Mouse (Mus musculus) liver, embryonic 15.5 days (tissue): ENCODE results near the gene Col9a2. TPM values are rescaled to one million over a fixed set of nuclear protein-coding genes. Genes with fewer than 3 reads are reported as not detected.

Source experiments
- ATAC-seq: fragments of 200-750 bp; cut with Nextera tagmentation; 2 replicates; pipeline ENCODE4 v1.8.0; 2017; ENCODE audit warnings: moderate number of reproducible peaks, mild to moderate bottlenecking, moderate library complexity; ENCODE audit not compliant: insufficient read depth
- H3K27ac ChIP-seq: fragments of 300-500 bp; sonication (generic); replicated peaks from 2 replicates; pipeline ENCODE4 v1.5.1; 2015; ENCODE audit warnings: mild to moderate bottlenecking, inconsistent platforms
- H3K27me3 ChIP-seq: fragments of 300-500 bp; sonication (generic); 2 replicates; pipeline ENCODE4 v1.6.1; 2015; ENCODE audit warnings: mild to moderate bottlenecking, inconsistent platforms
- H3K36me3 ChIP-seq: fragments of 300-500 bp; sonication (generic); replicated peaks from 2 replicates; pipeline ENCODE4 v1.6.1; 2015; ENCODE audit warnings: moderate library complexity, mild to moderate bottlenecking, inconsistent platforms
- H3K4me1 ChIP-seq: fragments of 300-500 bp; sonication (generic); replicated peaks from 2 replicates; pipeline ENCODE4 v1.6.1; 2015; ENCODE audit warnings: inconsistent platforms
- H3K4me2 ChIP-seq: fragments of 300-500 bp; sonication (generic); 2 replicates; pipeline ENCODE4 v1.6.1; 2015; ENCODE audit warnings: moderate library complexity, mild to moderate bottlenecking, inconsistent platforms
- H3K4me3 ChIP-seq: fragments of 300-500 bp; sonication (generic); replicated peaks from 2 replicates; pipeline ENCODE4 v1.5.1; 2015; ENCODE audit warnings: mild to moderate bottlenecking, inconsistent platforms
- H3K9ac ChIP-seq: fragments of 300-500 bp; sonication (generic); 2 replicates; pipeline ENCODE4 v1.6.1; 2015; ENCODE audit warnings: moderate library complexity, mild to moderate bottlenecking, inconsistent platforms
- H3K9me3 ChIP-seq: fragments of 300-500 bp; sonication (generic); replicated peaks from 2 replicates; pipeline ENCODE4 v1.6.1; 2016; ENCODE audit warnings: inconsistent platforms
- WGBS: fragments of 180-500 bp; shearing (Covaris S2); methylation state at CpG from one replicate; pipeline ENCODE4 v1.1.7; 2015; ENCODE audit warnings: mixed read lengths; ENCODE audit not compliant: insufficient replicate concordance; 5-methylcytosine and 5-hydroxymethylcytosine counted together
- polyA plus RNA-seq: library from polyadenylated mRNA; unstranded; fragments of >200 nt; fragmentation: Nextera tagmentation; extraction: Ambion mirVana; gene quantifications from 2 replicates; pipeline ENCODE4 v1.2.1, GENCODE M21; 2015

The Col9a2 gene
- polyA plus RNA-seq, 1 experiment from 2014 or later = 2.7 TPM

GRCm38 (mm10) chr4:121023941-121024340, 15.2 kb upstream of the Col9a2 start:
- Histone ChIP-seq H3K4me3 (no peak overlapping the region), H3K36me3 (no peaks in the 10 kb centered on the region), H3K9ac (no peak overlapping the region), H3K27me3 (0 out of 2 replicates have a peak, but pooled peaks cover 4% of the 10 kb centered on the region), H3K4me2 (no peak overlapping the region), H3K27ac (peak overlapping the region; percentile 16; the same call in 1 of the 2 replicates), H3K4me1 (peaks cover 37% of the 10 kb centered on the region), H3K9me3 (no peaks in the 10 kb centered on the region)
- peak; percentile 33; the same call in 1 of the 2 replicates for ATAC-seq
- 53% methylated on average over 2 of the region's 2 CpGs for WGBS

- 0 out of 2 replicates have a peak, but pooled peaks cover 4% of the 10 kb centered on the region for H3K27me3 ChIP-seq
- H3K4me2 ChIP-seq = no peak overlapping the region
- 25% methylated on average over 2 of the region's 2 CpGs for WGBS
- H3K9ac ChIP-seq = no peak overlapping the region
- peaks cover 33% of the 10 kb centered on the region for H3K4me1 ChIP-seq
- H3K9me3 ChIP-seq = no peaks in the 10 kb centered on the region
- no peak overlapping the region for H3K4me3 ChIP-seq
- no peak overlapping the region for H3K27ac ChIP-seq
- ATAC-seq = peak; percentile 49
- no peaks in the 10 kb centered on the region for H3K36me3 ChIP-seq
Measured at GRCm38 (mm10) chr4:121025681-121026080, 13.5 kb upstream of the Col9a2 start.

- no peaks in the 10 kb centered on the region for H3K9me3 ChIP-seq
- H3K36me3 ChIP-seq = no peaks in the 10 kb centered on the region
- no peak overlapping the region for H3K4me2 ChIP-seq
- H3K9ac ChIP-seq = no peak overlapping the region
- no peaks in the 10 kb centered on the region for H3K27me3 ChIP-seq
- ATAC-seq = no peak
- peaks cover 20% of the 10 kb centered on the region; the same call in 1 of the 2 replicates for H3K4me1 ChIP-seq
- WGBS = 49% methylated on average over 1 of the region's 1 CpGs
- H3K27ac ChIP-seq = no peak overlapping the region
- H3K4me3 ChIP-seq = no peak overlapping the region
Measured at GRCm38 (mm10) chr4:121028146-121028545, 11.0 kb upstream of the Col9a2 start.

GRCm38 (mm10) chr4:121028659-121029392, 10.4 kb upstream of the Col9a2 start:
- H3K4me1 ChIP-seq = peaks cover 20% of the 10 kb centered on the region; the same call in 1 of the 2 replicates
- no peak overlapping the region for H3K27ac ChIP-seq
- no peaks in the 10 kb centered on the region for H3K36me3 ChIP-seq
- ATAC-seq = no peak
- no peak overlapping the region for H3K4me3 ChIP-seq
- no peaks in the 10 kb centered on the region for H3K27me3 ChIP-seq
- 31% methylated on average over 14 of the region's 14 CpGs for WGBS
- H3K9ac ChIP-seq = no peak overlapping the region
- H3K4me2 ChIP-seq = no peak overlapping the region
- H3K9me3 ChIP-seq = no peaks in the 10 kb centered on the region

GRCm38 (mm10) chr4:121029632-121030031, 9.6 kb upstream of the Col9a2 start:
- Histone ChIP-seq H3K4me3 (no peak overlapping the region), H3K36me3 (no peaks in the 10 kb centered on the region), H3K4me1 (peaks cover 17% of the 10 kb centered on the region; the same call in 1 of the 2 replicates), H3K9ac (no peak overlapping the region), H3K27ac (no peak overlapping the region), H3K4me2 (no peak overlapping the region), H3K9me3 (no peaks in the 10 kb centered on the region), H3K27me3 (no peaks in the 10 kb centered on the region)
- 61% methylated on average over 3 of the region's 3 CpGs for WGBS
- ATAC-seq = no peak

GRCm38 (mm10) chr4:121031440-121031839, 7.7 kb upstream of the Col9a2 start:
- Histone ChIP-seq H3K9ac (no peak overlapping the region), H3K4me2 (no peak overlapping the region), H3K27ac (no peak overlapping the region), H3K27me3 (no peaks in the 10 kb centered on the region), H3K9me3 (no peaks in the 10 kb centered on the region), H3K4me3 (no peak overlapping the region), H3K4me1 (peaks cover 5% of the 10 kb centered on the region; the same call in 1 of the 2 replicates), H3K36me3 (no peaks in the 10 kb centered on the region)
- ATAC-seq = no peak
- WGBS = 44% methylated on average over 4 of the region's 4 CpGs

GRCm38 (mm10) chr4:121033006-121033405, 6.2 kb upstream of the Col9a2 start:
- H3K36me3 ChIP-seq = no peaks in the 10 kb centered on the region
- H3K9me3 ChIP-seq = no peaks in the 10 kb centered on the region
- no peak overlapping the region for H3K27ac ChIP-seq
- 70% methylated on average over 2 of the region's 2 CpGs for WGBS
- H3K27me3 ChIP-seq = peaks cover 5% of the 10 kb centered on the region
- H3K4me1 ChIP-seq = 0 out of 2 replicates have a peak, but pooled peaks cover 3% of the 10 kb centered on the region
- no peak overlapping the region for H3K4me3 ChIP-seq
- no peak for ATAC-seq
- H3K9ac ChIP-seq = no peak overlapping the region
- H3K4me2 ChIP-seq = no peak overlapping the region

- no peak overlapping the region for H3K27ac ChIP-seq
- 48% methylated on average over 14 of the region's 14 CpGs for WGBS
Measured at GRCm38 (mm10) chr4:121040323-121040722, 1.1 kb downstream of the Col9a2 start.

GRCm38 (mm10) chr4:121040897-121041671, 1.9 kb downstream of the Col9a2 start:
- H3K4me2 ChIP-seq = no peak overlapping the region

More at GRCm38 (mm10) chr4:121040323-121040722, 1.1 kb downstream of the Col9a2 start:
- H3K9me3 ChIP-seq = no peaks in the 10 kb centered on the region
- no peaks in the 10 kb centered on the region for H3K36me3 ChIP-seq
- ATAC-seq = no peak
- H3K4me2 ChIP-seq = peak overlapping the region; percentile 57; the same call in 1 of the 2 replicates
- no peak overlapping the region for H3K9ac ChIP-seq
- H3K27me3 ChIP-seq = peaks cover 40% of the 10 kb centered on the region
- no peak overlapping the region; the same call in 1 of the 2 replicates for H3K4me3 ChIP-seq
- H3K4me1 ChIP-seq = 0 out of 2 replicates have a peak, but pooled peaks cover 5% of the 10 kb centered on the region

GRCm38 (mm10) chr4:121042472-121042871, 3.3 kb downstream of the Col9a2 start:
- H3K4me2 ChIP-seq = no peak overlapping the region
- H3K9me3 ChIP-seq = no peaks in the 10 kb centered on the region
- H3K4me3 ChIP-seq = no peak overlapping the region
- no peak overlapping the region for H3K27ac ChIP-seq
- 0 out of 2 replicates have a peak, but pooled peaks cover 5% of the 10 kb centered on the region for H3K4me1 ChIP-seq
- 65% methylated on average over 5 of the region's 5 CpGs for WGBS
- no peak for ATAC-seq
- no peaks in the 10 kb centered on the region for H3K36me3 ChIP-seq
- H3K27me3 ChIP-seq = peaks cover 40% of the 10 kb centered on the region
- no peak overlapping the region for H3K9ac ChIP-seq

More at GRCm38 (mm10) chr4:121040897-121041671, 1.9 kb downstream of the Col9a2 start:
- Histone ChIP-seq H3K9ac (no peak overlapping the region), H3K27me3 (peaks cover 40% of the 10 kb centered on the region), H3K9me3 (no peaks in the 10 kb centered on the region), H3K4me3 (no peak overlapping the region), H3K27ac (no peak overlapping the region), H3K4me1 (0 out of 2 replicates have a peak, but pooled peaks cover 5% of the 10 kb centered on the region), H3K36me3 (no peaks in the 10 kb centered on the region)
- ATAC-seq = no peak
- WGBS = 20% methylated on average over 18 of the region's 18 CpGs

GRCm38 (mm10) chr4:121042946-121043345, 3.8 kb downstream of the Col9a2 start:
- no peaks in the 10 kb centered on the region for H3K9me3 ChIP-seq
- no peak overlapping the region for H3K4me3 ChIP-seq
- H3K27ac ChIP-seq = no peak overlapping the region
- WGBS = 67% methylated on average over 3 of the region's 3 CpGs
- H3K9ac ChIP-seq = no peak overlapping the region
- 0 out of 2 replicates have a peak, but pooled peaks cover 5% of the 10 kb centered on the region for H3K4me1 ChIP-seq
- no peak overlapping the region for H3K4me2 ChIP-seq
- H3K36me3 ChIP-seq = no peaks in the 10 kb centered on the region
- H3K27me3 ChIP-seq = peaks cover 36% of the 10 kb centered on the region
- no peak for ATAC-seq
